Mouse (Mus musculus) C2C12 (cell line): ENCODE results near the gene Rbm20.

ENCODE experiments used
- CEBPB ChIP-seq: IDR thresholded peaks from one replicate; pipeline ENCODE4 v1.6.1; 2011; ENCODE audit warnings: low read depth, mild to moderate bottlenecking, control low read depth, moderate library complexity
- CTCF ChIP-seq: IDR thresholded peaks from one replicate; pipeline ENCODE4 v1.5.1; 2011; ENCODE audit not compliant: control insufficient read depth, insufficient read depth, insufficient read length
- FOSL1 ChIP-seq: IDR thresholded peaks from one replicate; pipeline ENCODE4 v1.8.0; 2011; ENCODE audit warnings: mild to moderate bottlenecking, low read length; ENCODE audit not compliant: poor library complexity, insufficient read depth, severe bottlenecking
- MAX ChIP-seq: IDR thresholded peaks from one replicate; pipeline ENCODE4 v1.6.1; 2011; ENCODE audit warnings: mild to moderate bottlenecking, control low read depth
- MYOD1 ChIP-seq: IDR thresholded peaks from one replicate; pipeline ENCODE4 v1.6.1; 2011; ENCODE audit warnings: low read depth; ENCODE audit not compliant: control insufficient read depth, insufficient read length
- MYOG ChIP-seq: IDR thresholded peaks from one replicate; pipeline ENCODE4 v1.6.1; 2011; ENCODE audit not compliant: control insufficient read depth, insufficient read length; ENCODE audit errors: extremely low read depth
- USF1 ChIP-seq: IDR thresholded peaks from one replicate; pipeline ENCODE4 v1.6.1; 2011; ENCODE audit warnings: low read depth, mild to moderate bottlenecking, control low read depth, moderate library complexity

- no peak for TF ChIP-seq MAX
- TF ChIP-seq CTCF, result no peak
- TF ChIP-seq CEBPB, result no peak
- no peak for TF ChIP-seq MYOG
- peak; percentile 29 for TF ChIP-seq MYOD1
- no peak for TF ChIP-seq USF1
- TF ChIP-seq FOSL1, result no peak
These were observed 159.7 kb downstream of the Rbm20 start for GRCm38 (mm10) chr19:53836569-53837454.
